Mouse (Mus musculus): ENCODE data around the gene Hba-x. TPM values are rescaled to one million over a fixed set of nuclear protein-coding genes. Genes with fewer than 3 reads are reported as not detected.

Gene Hba-x
- polyA plus RNA-seq, 1 experiment: not detected

- H3K4me3 ChIP-seq (replicated peaks): no peak overlapping the region
- H3K27me3 ChIP-seq (replicated peaks): peaks cover 83% of the 10 kb centered on the region
- no peaks in the 10 kb centered on the region for H3K9me3 ChIP-seq
- no peaks in the 10 kb centered on the region for H3K36me3 ChIP-seq (replicated peaks; ENCODE audit: low read length)
- TF ChIP-seq FLI1 (IDR thresholded peaks at IDR 0.05; ENCODE audit: low read length) (no peak), GATA1 (IDR thresholded peaks at IDR 0.05; ENCODE audit: borderline replicate concordance, low read length) (no peak)
- H3K4me1 ChIP-seq: peaks cover 19% of the 10 kb centered on the region; the same call in 1 of the 2 replicates
Measured at GRCm38 (mm10) chr11:32309928-32310327, 33.7 kb downstream of the Hba-x start.

GRCm38 (mm10) chr11:32316009-32316408 lies 39.8 kb downstream of the Hba-x start:
- Histone ChIP-seq H3K9me3 (no peaks in the 10 kb centered on the region), H3K36me3 (replicated peaks; ENCODE audit: low read length) (no peaks in the 10 kb centered on the region), H3K4me3 (replicated peaks) (no peak overlapping the region), H3K4me1 (peaks cover 12% of the 10 kb centered on the region; the same call in 1 of the 2 replicates), H3K27me3 (replicated peaks) (peaks cover 81% of the 10 kb centered on the region)
- TF ChIP-seq FLI1 (IDR thresholded peaks at IDR 0.05; ENCODE audit: low read length) (no peak), GATA1 (IDR thresholded peaks at IDR 0.05; ENCODE audit: borderline replicate concordance, low read length) (no peak)

GRCm38 (mm10) chr11:32320507-32321195 lies 44.5 kb downstream of the Hba-x start:
- TF ChIP-seq FLI1 (IDR thresholded peaks at IDR 0.05; ENCODE audit: low read length) (no peak), GATA1 (IDR thresholded peaks at IDR 0.05; ENCODE audit: borderline replicate concordance, low read length) (no peak)
- H3K9me3 ChIP-seq: no peaks in the 10 kb centered on the region
- no peaks in the 10 kb centered on the region for H3K36me3 ChIP-seq (replicated peaks; ENCODE audit: low read length)
- peaks cover 63% of the 10 kb centered on the region for H3K27me3 ChIP-seq (replicated peaks)
- no peak overlapping the region for H3K4me3 ChIP-seq (replicated peaks)
- peaks cover 20% of the 10 kb centered on the region; the same call in 1 of the 2 replicates for H3K4me1 ChIP-seq

- Histone ChIP-seq H3K36me3 (replicated peaks; ENCODE audit: low read length) (no peaks in the 10 kb centered on the region), H3K9me3 (no peaks in the 10 kb centered on the region), H3K27me3 (replicated peaks) (peaks cover 60% of the 10 kb centered on the region), H3K4me1 (peaks cover 16% of the 10 kb centered on the region; the same call in 1 of the 2 replicates), H3K4me3 (replicated peaks) (no peak overlapping the region)
- TF ChIP-seq GATA1 (IDR thresholded peaks at IDR 0.05; ENCODE audit: borderline replicate concordance, low read length): no peak
- TF ChIP-seq FLI1 (IDR thresholded peaks at IDR 0.05; ENCODE audit: low read length): no peak
Measured at GRCm38 (mm10) chr11:32321196-32321565, 45.0 kb downstream of the Hba-x start.

GRCm38 (mm10) chr11:32324609-32325008 lies 48.4 kb downstream of the Hba-x start:
- Histone ChIP-seq H3K27me3 (replicated peaks) (peaks cover 54% of the 10 kb centered on the region), H3K9me3 (no peaks in the 10 kb centered on the region), H3K4me1 (peaks cover 16% of the 10 kb centered on the region; the same call in 1 of the 2 replicates), H3K4me3 (replicated peaks) (peak overlapping the region; percentile 87), H3K36me3 (replicated peaks; ENCODE audit: low read length) (no peaks in the 10 kb centered on the region)
- no peak for TF ChIP-seq FLI1 (IDR thresholded peaks at IDR 0.05; ENCODE audit: low read length)
- no peak for TF ChIP-seq GATA1 (IDR thresholded peaks at IDR 0.05; ENCODE audit: borderline replicate concordance, low read length)

Other genes starting within 250 kb of the Hba-x start
- not detected in 2 replicates for gene Il9r, start 76.1 kb upstream of the Hba-x start, polyA plus RNA-seq (2012; ENCODE audit: insufficient read depth, low replicate concordance)
- 15.1 and 78.7 TPM in 2 replicates for gene Snrnp25, start 71.0 kb upstream of the Hba-x start, polyA plus RNA-seq (2012; ENCODE audit: insufficient read depth, low replicate concordance)
- 16.1 and 37.2 TPM in 2 replicates for gene Rhbdf1, start 54.1 kb upstream of the Hba-x start, polyA plus RNA-seq (2012; ENCODE audit: insufficient read depth, low replicate concordance)
- gene Mpg, start 49.9 kb upstream of the Hba-x start, polyA plus RNA-seq (2012; ENCODE audit: insufficient read depth, low replicate concordance): 3.6 and 8.8 TPM in 2 replicates
- gene Nprl3, start 8.7 kb upstream of the Hba-x start, polyA plus RNA-seq (2012; ENCODE audit: insufficient read depth, low replicate concordance): 14.4 and 52.1 TPM in 2 replicates
- gene Hba-a1, start 7.1 kb downstream of the Hba-x start, polyA plus RNA-seq (2012; ENCODE audit: insufficient read depth, low replicate concordance): 5,345 and 12,498 TPM in 2 replicates
- 2.9 TPM in 1 of 2 replicates, not detected in the other for gene Hbq1b, start 10.6 kb downstream of the Hba-x start, polyA plus RNA-seq (2012; ENCODE audit: insufficient read depth, low replicate concordance)
- gene Hba-a2, start 20.1 kb downstream of the Hba-x start, polyA plus RNA-seq (2012; ENCODE audit: insufficient read depth, low replicate concordance): 578 and 1,883 TPM in 2 replicates
- not detected in 2 replicates for gene Hbq1a, start 23.7 kb downstream of the Hba-x start, polyA plus RNA-seq (2012; ENCODE audit: insufficient read depth, low replicate concordance)
- 1.3 and 2.1 TPM in 2 replicates for gene Sh3pxd2b, start 71.4 kb downstream of the Hba-x start, polyA plus RNA-seq (2012; ENCODE audit: insufficient read depth, low replicate concordance)
- 0.96 TPM in 1 of 2 replicates, not detected in the other for gene Ubtd2, start 179.0 kb downstream of the Hba-x start, polyA plus RNA-seq (2012; ENCODE audit: insufficient read depth, low replicate concordance)

Measured in megakaryocyte, embryonic 14.5 days (primary cell).